18 mouse cellular contexts compared by ENCODE assay signal in the genomic region with DNA sequence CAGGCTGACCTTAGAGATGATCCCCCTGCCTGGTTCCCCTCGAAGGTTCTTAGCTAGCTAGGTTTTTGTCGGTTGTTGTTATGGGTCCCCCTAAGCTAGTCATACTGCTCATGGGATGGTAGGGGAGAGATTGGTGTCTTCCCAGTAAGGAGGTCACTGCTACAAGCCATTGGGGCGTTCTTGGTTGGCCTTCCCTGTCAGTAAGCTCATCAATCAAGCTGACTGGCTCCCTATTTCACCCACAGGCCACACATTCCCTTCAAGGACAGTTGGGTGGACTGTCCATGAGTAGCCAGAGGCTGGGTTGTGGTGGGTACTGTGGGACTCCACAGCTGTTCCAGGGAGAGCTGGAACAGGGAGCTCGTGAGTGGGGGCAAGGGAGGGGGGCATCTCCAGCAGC. TPM values are rescaled to one million over a fixed set of nuclear protein-coding genes. Genes with fewer than 3 reads are reported as not detected.
DNase-seq lines count a peak whose midpoint lies in the region; ATAC-seq lines count a peak whose summit lies in the region.
"Had no signal": no experiment of that assay in that cellular context is flagged by ENCODE, and none has a peak within 500 bp of the region (broad histone marks: within the 10 kb centered on the region; RNA-seq: fewer than 3 reads in every experiment).

No protein-coding gene starts in this region.

- H3K9me3 ChIP-seq in forebrain, embryonic 12.5 days = no peaks in the 10 kb centered on the region
- H3K9me3 ChIP-seq: embryonic facial prominence, embryonic 10.5 days; embryonic facial prominence, embryonic 12.5 days had no signal

- H3K9ac ChIP-seq in forebrain, embryonic 12.5 days = no peak overlapping the region
- H3K9ac ChIP-seq: embryonic facial prominence, embryonic 12.5 days had no signal

- WGBS in forebrain, embryonic 12.5 days = 88% methylated on average over 4 of the region's 4 CpGs

- no peaks in the 10 kb centered on the region for H3K4me1 ChIP-seq in forebrain, embryonic 12.5 days
- H3K4me1 ChIP-seq: embryonic facial prominence, embryonic 12.5 days had no signal

- peak; percentile 50 for DNase-seq in adrenal gland, adult 2 months
- no peak for DNase-seq in adrenal gland, postnatal 25 days
- DNase-seq in adrenal gland, postnatal 10 days = peak; percentile 4
- peak; percentile 22 for DNase-seq in adrenal gland, postnatal 14 days
- no peak for DNase-seq in layer of hippocampus, postnatal 25 days (ENCODE audit: extremely low spot score in 1 of 2, low spot score in 1 of 2)
- DNase-seq: cerebellum, adult 11-12 months; cerebellum, adult 2 months; cerebellum, adult 9-10 months; cerebellum, postnatal 10 days; cerebellum, postnatal 25 days had no signal

- no peaks in the 10 kb centered on the region for H3K27me3 ChIP-seq in forebrain, embryonic 12.5 days
- H3K27me3 ChIP-seq: embryonic facial prominence, embryonic 12.5 days had no signal

- no peak for ATAC-seq in forebrain, embryonic 12.5 days (ENCODE audit: low FRiP score)
- ATAC-seq: forebrain, embryonic 14.5 days; forebrain, embryonic 16.5 days had no signal

- H3K36me3 ChIP-seq in forebrain, embryonic 12.5 days (replicated peaks) = no peaks in the 10 kb centered on the region
- H3K36me3 ChIP-seq: embryonic facial prominence, embryonic 10.5 days; embryonic facial prominence, embryonic 12.5 days had no signal

- H3K27ac ChIP-seq in forebrain, embryonic 12.5 days = no peak overlapping the region
- H3K27ac ChIP-seq: embryonic facial prominence, embryonic 10.5 days; embryonic facial prominence, embryonic 12.5 days had no signal

- no peak overlapping the region for H3K4me2 ChIP-seq in forebrain, embryonic 12.5 days
- H3K4me2 ChIP-seq: embryonic facial prominence, embryonic 12.5 days had no signal

- no peak overlapping the region for H3K4me3 ChIP-seq in forebrain, embryonic 12.5 days (replicated peaks)
- H3K4me3 ChIP-seq: embryonic facial prominence, embryonic 10.5 days; embryonic facial prominence, embryonic 12.5 days had no signal

RNA-seq across cellular contexts. Expression of a gene that starts 29.1 kb away (rescaled TPM):
- 1 to 10 TPM in 1 of 2 experiments, not detected in 1; 2.7 TPM for total RNA-seq in adrenal gland, adult 2 months (2021)
- 0.07 and 0.37 TPM in 2 replicates for polyA plus RNA-seq in adrenal gland, adult 2 months (2012; rRNA removed)
- 1.1 and 1.2 TPM in 2 replicates for total RNA-seq in adrenal gland, postnatal 25 days (2021)
- under 1 TPM; 0.06 to 0.09 TPM for total RNA-seq in adrenal gland, postnatal 10 days (2021)
- total RNA-seq in adrenal gland, postnatal 14 days (2021) = 0.11 and 0.63 TPM in 2 replicates
- 0.09 TPM in 1 of 2 replicates, not detected in the other for polyA plus RNA-seq in forebrain, embryonic 12.5 days (2016; fragmentation: Nextera tagmentation; extraction: Ambion mirVana)
- total RNA-seq in layer of hippocampus, postnatal 25 days (2021) = under 1 TPM; 0.38 to 0.49 TPM
- total RNA-seq: ES-E14, MEL had no signal
- polyA plus RNA-seq: C2C12 had no signal

Comparison
In these comparisons a context has a peak if more than half of its experiments do, and no peak if none do; other contexts are left out.
1. DNase-seq: peak in adrenal gland, adult 2 months (single experiment), adrenal gland, postnatal 10 days (single experiment) and adrenal gland, postnatal 14 days (single experiment); none in adrenal gland, postnatal 25 days (single experiment) and layer of hippocampus, postnatal 25 days (0 of 2).